Mouse (Mus musculus) C2C12 (cell line): Measurements from ENCODE around the gene Nxpe4. TPM values are rescaled to one million over a fixed set of nuclear protein-coding genes. Genes with fewer than 3 reads are reported as not detected.
"Not testable (repeated sequence)": the region's sequence is repeated elsewhere in the genome, so short reads cannot be mapped to it uniquely, and the experiment has no call there.

Experiments
- H3K27me3 ChIP-seq: one replicate; pipeline ENCODE4 v1.6.1; 2011; ENCODE audit not compliant: control insufficient read depth, insufficient read depth, insufficient read length
- H3K36me3 ChIP-seq: one replicate; pipeline ENCODE4 v1.6.1; 2011; ENCODE audit not compliant: control insufficient read depth, insufficient read depth
- H3K4me3 ChIP-seq: one replicate; pipeline ENCODE4 v1.5.1; 2011; ENCODE audit warnings: mild to moderate bottlenecking, control low read depth; ENCODE audit not compliant: poor library complexity, insufficient read depth, severe bottlenecking
- H3K79me2 ChIP-seq: one replicate; pipeline ENCODE4 v1.6.1; 2011; ENCODE audit not compliant: control insufficient read depth, insufficient read depth
- H3K79me3 ChIP-seq: one replicate; pipeline ENCODE4 v1.6.1; 2011; ENCODE audit warnings: low read depth, control low read depth
- H3ac ChIP-seq: one replicate; pipeline ENCODE3; 2011; ENCODE audit warnings: low read depth; ENCODE audit not compliant: control insufficient read depth, insufficient read length
- CEBPB ChIP-seq: IDR thresholded peaks from one replicate; pipeline ENCODE4 v1.6.1; 2011; ENCODE audit warnings: low read depth, mild to moderate bottlenecking, control low read depth, moderate library complexity
- CTCF ChIP-seq: IDR thresholded peaks from one replicate; pipeline ENCODE4 v1.5.1; 2011; ENCODE audit not compliant: control insufficient read depth, insufficient read depth, insufficient read length
- FOSL1 ChIP-seq: IDR thresholded peaks from one replicate; pipeline ENCODE4 v1.8.0; 2011; ENCODE audit warnings: mild to moderate bottlenecking, low read length; ENCODE audit not compliant: poor library complexity, insufficient read depth, severe bottlenecking
- MAX ChIP-seq: IDR thresholded peaks from one replicate; pipeline ENCODE4 v1.6.1; 2011; ENCODE audit warnings: mild to moderate bottlenecking, control low read depth
- MYOD1 ChIP-seq: IDR thresholded peaks from one replicate; pipeline ENCODE4 v1.6.1; 2011; ENCODE audit warnings: low read depth; ENCODE audit not compliant: control insufficient read depth, insufficient read length
- MYOG ChIP-seq: IDR thresholded peaks from one replicate; pipeline ENCODE4 v1.6.1; 2011; ENCODE audit not compliant: control insufficient read depth, insufficient read length; ENCODE audit errors: extremely low read depth
- USF1 ChIP-seq: IDR thresholded peaks from one replicate; pipeline ENCODE4 v1.6.1; 2011; ENCODE audit warnings: low read depth, mild to moderate bottlenecking, control low read depth, moderate library complexity
- long read RNA-seq, 2 experiments: library from polyadenylated mRNA; unstranded; transcript quantifications; one replicate each; pipeline ENCODE4 v2.0.0; 2019 to 2020
- polyA plus RNA-seq: library from polyadenylated mRNA; unstranded; fragments of >200 nt; fragmentation: generic; extraction: Trizol; gene quantifications from one replicate; pipeline ENCODE4 v1.2.1, GENCODE M21; 2012; ENCODE audit warnings: missing spikeins

Nxpe4 gene
- 0.02 TPM for polyA plus RNA-seq
- long read RNA-seq, experiment 1, partial matches to known transcripts: 0 of 1 reads
- long read RNA-seq, experiment 1, other reads (novel, unspliced or antisense): 1 of 1 reads
- long read RNA-seq, experiment 2, partial matches to known transcripts: 0 of 1 reads
- long read RNA-seq, experiment 2, other reads (novel, unspliced or antisense): 1 of 1 reads

- Histone ChIP-seq H3K79me3 (no peaks in the 10 kb centered on the region), H3K36me3 (no peaks in the 10 kb centered on the region), H3ac (peak within 1 kb of the TSS; percentile 3), H3K4me3 (peak within 1 kb of the TSS; percentile 25), H3K27me3 (no peaks in the 10 kb centered on the region), H3K79me2 (no peaks in the 10 kb centered on the region)
- TF ChIP-seq CTCF: no peak
These were observed at the start of gene Nxpe4 for GRCm38 (mm10) chr9:48161505-48162192. Gene Nxpe4, plus strand, starts transcription at chr9:48162023.

DNA sequence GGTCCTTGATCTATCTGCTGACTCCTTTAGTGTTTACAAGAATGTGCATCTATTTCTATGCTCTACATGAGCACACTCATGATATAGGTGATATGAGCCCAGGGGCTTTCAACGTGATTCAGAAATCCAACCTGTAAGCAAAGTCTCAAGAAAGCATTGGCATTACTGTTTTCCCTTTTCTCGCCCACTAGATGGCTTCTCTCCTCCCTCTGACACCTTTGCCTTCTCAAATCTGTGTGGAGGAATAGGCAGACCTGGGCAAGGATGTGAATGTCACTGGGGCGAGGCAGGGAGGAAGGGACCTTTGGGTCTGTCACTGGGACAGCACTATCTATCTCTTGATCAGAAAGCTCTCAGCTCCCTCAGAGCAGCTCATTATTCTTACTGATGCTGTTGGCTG lies 35.0 kb upstream of the Nxpe4 start:
- H3K79me3 ChIP-seq: no peaks in the 10 kb centered on the region
- H3K27me3 ChIP-seq: no peaks in the 10 kb centered on the region
- no peak overlapping the region for H3K4me3 ChIP-seq
- H3K79me2 ChIP-seq: no peaks in the 10 kb centered on the region
- no peaks in the 10 kb centered on the region for H3K36me3 ChIP-seq
- H3ac ChIP-seq: no peak overlapping the region
- TF ChIP-seq FOSL1: no peak
- no peak for TF ChIP-seq CTCF
- TF ChIP-seq MYOD1: no peak
- no peak for TF ChIP-seq USF1
- no peak for TF ChIP-seq MYOG
- TF ChIP-seq MAX: no peak
- TF ChIP-seq CEBPB: no peak

DNA sequence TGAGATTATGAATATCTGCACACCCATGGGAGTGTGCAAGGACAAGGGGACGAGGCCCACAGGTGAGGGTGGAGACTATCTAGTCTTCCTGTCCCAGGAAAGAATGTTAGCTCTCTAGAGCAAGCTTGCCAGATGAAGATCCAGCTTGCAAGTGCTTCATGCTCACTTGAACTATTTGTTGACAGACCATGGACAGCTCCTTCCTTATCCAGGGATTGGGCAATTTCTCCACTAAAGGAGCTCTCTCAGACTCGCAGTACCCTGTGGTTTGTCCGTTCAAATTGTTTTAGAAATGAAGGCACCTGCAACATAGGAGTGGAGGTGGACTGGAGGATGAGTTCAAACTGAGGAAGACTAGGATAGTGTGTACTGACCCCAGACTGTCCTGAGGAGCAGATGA lies 24.3 kb upstream of the Nxpe4 start:
- no peaks in the 10 kb centered on the region for H3K79me2 ChIP-seq
- no peak overlapping the region for H3K4me3 ChIP-seq
- TF ChIP-seq CEBPB: peak; percentile 58
- no peak for TF ChIP-seq MAX
- no peak overlapping the region for H3ac ChIP-seq
- H3K27me3 ChIP-seq: no peaks in the 10 kb centered on the region
- H3K36me3 ChIP-seq: no peaks in the 10 kb centered on the region
- H3K79me3 ChIP-seq: no peaks in the 10 kb centered on the region

GRCm38 (mm10) chr9:48140485-48141411 lies 21.1 kb upstream of the Nxpe4 start:
- Histone ChIP-seq H3K79me3 (no peaks in the 10 kb centered on the region), H3ac (no peak overlapping the region), H3K79me2 (no peaks in the 10 kb centered on the region), H3K4me3 (no peak overlapping the region), H3K36me3 (no peaks in the 10 kb centered on the region), H3K27me3 (no peaks in the 10 kb centered on the region)
- TF ChIP-seq FOSL1: no peak

DNA sequence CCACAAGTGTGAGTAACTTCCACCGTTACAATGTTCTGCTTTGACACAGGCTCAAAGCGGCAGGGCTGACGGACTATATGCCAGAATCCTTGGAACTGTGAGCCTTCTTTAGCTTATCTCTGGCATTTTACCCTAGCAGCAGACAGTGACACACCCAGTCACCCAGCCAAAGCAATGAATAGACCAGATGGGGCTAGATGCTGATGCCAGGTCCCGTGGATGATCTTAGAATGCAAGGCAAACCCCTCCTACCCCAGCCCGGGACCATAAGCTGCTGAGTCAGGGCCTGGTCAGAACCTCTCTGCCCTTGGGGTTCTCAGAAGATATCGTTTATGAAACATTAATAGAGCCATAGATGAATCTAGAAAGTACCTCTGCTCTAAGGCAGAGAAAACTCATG lies 19.2 kb upstream of the Nxpe4 start:
- no peak overlapping the region for H3ac ChIP-seq
- H3K79me3 ChIP-seq: no peaks in the 10 kb centered on the region
- TF ChIP-seq MAX: no peak
- no peak for TF ChIP-seq CTCF
- TF ChIP-seq CEBPB: no peak
- no peak for TF ChIP-seq FOSL1
- TF ChIP-seq MYOG: no peak
- no peak for TF ChIP-seq MYOD1
- no peak for TF ChIP-seq USF1
- H3K4me3 ChIP-seq: no peak overlapping the region
- no peaks in the 10 kb centered on the region for H3K79me2 ChIP-seq
- H3K27me3 ChIP-seq: peaks cover 3% of the 10 kb centered on the region
- H3K36me3 ChIP-seq: no peaks in the 10 kb centered on the region

DNA sequence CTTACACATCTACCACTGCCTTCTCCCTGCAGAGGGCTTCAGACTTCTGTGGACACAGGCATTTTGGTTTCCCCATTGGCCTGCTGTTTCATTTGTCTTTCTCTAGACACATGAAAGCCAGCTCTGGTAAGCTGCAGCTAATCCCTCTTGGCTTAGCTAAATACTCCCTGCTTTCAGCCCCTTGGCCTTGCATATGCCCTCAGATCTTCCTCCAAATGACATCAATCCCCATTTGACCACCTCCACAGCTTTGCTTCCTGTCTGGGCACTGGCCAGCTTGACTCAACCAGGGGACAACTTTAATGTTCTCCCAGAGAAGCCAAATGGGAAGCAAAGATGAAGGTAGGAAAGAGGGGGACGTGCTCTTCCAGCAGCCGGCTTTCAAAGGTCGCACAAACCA lies 15.1 kb upstream of the Nxpe4 start:
- Histone ChIP-seq H3K79me2 (no peaks in the 10 kb centered on the region), H3K79me3 (no peaks in the 10 kb centered on the region), H3ac (no peak overlapping the region), H3K36me3 (no peaks in the 10 kb centered on the region), H3K27me3 (peaks cover 3% of the 10 kb centered on the region), H3K4me3 (no peak overlapping the region)
- TF ChIP-seq CTCF: no peak
- TF ChIP-seq CEBPB: no peak
- no peak for TF ChIP-seq MYOD1
- TF ChIP-seq MAX: no peak
- TF ChIP-seq MYOG: no peak
- no peak for TF ChIP-seq USF1

GRCm38 (mm10) chr9:48166531-48166930 lies 4.7 kb downstream of the Nxpe4 start:
- not testable (repeated sequence) for H3ac ChIP-seq, H3K79me3 ChIP-seq, H3K27me3 ChIP-seq, H3K79me2 ChIP-seq, H3K36me3 ChIP-seq, H3K4me3 ChIP-seq
